Mouse (Mus musculus): Measurements from ENCODE around the gene Pkdrej.

- no peak for TF ChIP-seq CTCF (IDR thresholded peaks at IDR 0.05)
- no peak for TF ChIP-seq POLR2A (IDR thresholded peaks at IDR 0.05; ENCODE audit: insufficient read depth, low read depth, low read length)
Observed at GRCm38 (mm10) chr15:85774419-85774818, 47.1 kb downstream of the Pkdrej start.

Data from heart, adult 2 months (tissue).